Mouse (Mus musculus) brown adipose tissue, adult 24 weeks (tissue): ENCODE data around the gene Cdk4. TPM values are rescaled to one million over a fixed set of nuclear protein-coding genes. Genes with fewer than 3 reads are reported as not detected.

Source experiments
- polyA plus RNA-seq: library from polyadenylated mRNA; stranded (reverse); fragments of >200 nt; gene quantifications from 2 replicates; pipeline ENCODE4 v1.2.4, GENCODE M21; 2012; ENCODE audit not compliant: missing spikeins, insufficient read depth, insufficient read length

The Cdk4 gene
- polyA plus RNA-seq, 1 experiment = 92.9 TPM

Other genes starting within 250 kb of the Cdk4 start
- 4.1 and 6.9 TPM in 2 replicates for gene Atp23, start 162.2 kb upstream of the Cdk4 start, polyA plus RNA-seq
- gene Ctdsp2, start 84.8 kb upstream of the Cdk4 start, polyA plus RNA-seq = 42.7 and 48.6 TPM in 2 replicates
- gene Avil, start 62.8 kb upstream of the Cdk4 start, polyA plus RNA-seq = not detected in 2 replicates
- gene Tsfm, start 32.7 kb upstream of the Cdk4 start, polyA plus RNA-seq = 67.3 and 73.2 TPM in 2 replicates
- 6.0 and 10.4 TPM in 2 replicates for gene Mettl1, start 22.1 kb upstream of the Cdk4 start, polyA plus RNA-seq
- not detected in 2 replicates for gene Eef1akmt3, start 22.0 kb upstream of the Cdk4 start, polyA plus RNA-seq
- not detected in 2 replicates for gene Cyp27b1, start 15.3 kb upstream of the Cdk4 start, polyA plus RNA-seq
- 0.63 and 0.79 TPM in 2 replicates for gene March9, start 3.4 kb upstream of the Cdk4 start, polyA plus RNA-seq
- gene Tspan31, start 6.7 kb downstream of the Cdk4 start, polyA plus RNA-seq = 56.7 and 71.6 TPM in 2 replicates
- 0.48 and 1.5 TPM in 2 replicates for gene Agap2, start 11.8 kb downstream of the Cdk4 start, polyA plus RNA-seq
- gene Os9, start 57.6 kb downstream of the Cdk4 start, polyA plus RNA-seq = 35.8 and 42.4 TPM in 2 replicates
- 0.95 and 1.8 TPM in 2 replicates for gene B4galnt1, start 101.7 kb downstream of the Cdk4 start, polyA plus RNA-seq
- 1.0 and 4.8 TPM in 2 replicates for gene Slc26a10, start 117.1 kb downstream of the Cdk4 start, polyA plus RNA-seq
- 2.0 and 4.0 TPM in 2 replicates for gene Arhgef25, start 126.5 kb downstream of the Cdk4 start, polyA plus RNA-seq
- 5.0 and 5.8 TPM in 2 replicates for gene Dtx3, start 132.2 kb downstream of the Cdk4 start, polyA plus RNA-seq
- 15.4 and 18.5 TPM in 2 replicates for gene Pip4k2c, start 148.1 kb downstream of the Cdk4 start, polyA plus RNA-seq
- gene Kif5a, start 199.8 kb downstream of the Cdk4 start, polyA plus RNA-seq = 0.99 and 2.2 TPM in 2 replicates
- gene Dctn2, start 202.8 kb downstream of the Cdk4 start, polyA plus RNA-seq = 100 and 102 TPM in 2 replicates
- 15.9 and 18.4 TPM in 2 replicates for gene Mbd6, start 225.5 kb downstream of the Cdk4 start, polyA plus RNA-seq
- 51.3 and 67.4 TPM in 2 replicates for gene Mars, start 248.3 kb downstream of the Cdk4 start, polyA plus RNA-seq